ENCODE assay signal across 8 mouse cellular contexts in genomic region chr4:65605151-65605702, GRCm38 (mm10). TPM values are rescaled to one million over a fixed set of nuclear protein-coding genes. Genes with fewer than 3 reads are reported as not detected.
DNase-seq lines count a peak whose midpoint lies in the region; ATAC-seq and TF ChIP-seq lines count a peak whose summit lies in the region.

No protein-coding gene starts in this region.

- H3K27ac ChIP-seq in heart, embryonic 14.5 days (replicated peaks in 1 of 2; ENCODE audit: control insufficient read depth in 1 of 2, insufficient read depth in 1 of 2, low read depth in 2 of 2, low read length in 2 of 2): peak overlapping the region in 1 of 2 experiments; percentile 50; a peak in 1 of 4 replicates
- H3K27ac ChIP-seq in cortical plate, adult 2 months (ENCODE audit: insufficient read depth, low read length): peak overlapping the region; percentile 90
- peak overlapping the region; percentile 82 for H3K27ac ChIP-seq in midbrain, embryonic 16.5 days (ENCODE audit: low read length)

- peaks cover 10 to 38% of the 10 kb centered on the region in 2 experiments for H3K4me1 ChIP-seq in heart, embryonic 14.5 days (ENCODE audit: control insufficient read depth in 2 of 2, insufficient read depth in 2 of 2, low read length in 2 of 2)
- H3K4me1 ChIP-seq in cortical plate, adult 2 months (ENCODE audit: control insufficient read depth, insufficient read depth, low read length): peaks cover 20% of the 10 kb centered on the region
- peaks cover 29% of the 10 kb centered on the region for H3K4me1 ChIP-seq in midbrain, embryonic 16.5 days (ENCODE audit: control insufficient read depth, insufficient read depth, low read length)

- ATAC-seq in heart, embryonic 14.5 days (ENCODE audit: insufficient number of reproducible peaks, insufficient read depth, low FRiP score, low read depth): peak; percentile 46
- peak; percentile 44 for ATAC-seq in inflammation-experienced regulatory T-cells, adult 6 months
- ATAC-seq in midbrain, embryonic 16.5 days: peak; percentile 90

- peak overlapping the region; percentile 81 to 84 for H3K4me3 ChIP-seq in heart, embryonic 14.5 days (ENCODE audit: control insufficient read depth in 1 of 2, insufficient read depth in 1 of 2, low read depth in 1 of 2, low read length in 2 of 2)
- H3K4me3 ChIP-seq in cortical plate, adult 2 months (ENCODE audit: insufficient read depth, low read length): peak overlapping the region; percentile 83
- H3K4me3 ChIP-seq in midbrain, embryonic 16.5 days (ENCODE audit: low read depth, low read length): peak overlapping the region; percentile 81

- no peaks in the 10 kb centered on the region for H3K27me3 ChIP-seq in heart, embryonic 14.5 days (ENCODE audit: control insufficient read depth, insufficient read depth, low read length)
- no peaks in the 10 kb centered on the region for H3K27me3 ChIP-seq in midbrain, embryonic 16.5 days (ENCODE audit: control insufficient read depth, insufficient read depth, low read depth, low read length)

- no peaks in the 10 kb centered on the region for H3K9me3 ChIP-seq in heart, embryonic 14.5 days (ENCODE audit: control insufficient read depth, low read length)
- no peaks in the 10 kb centered on the region for H3K9me3 ChIP-seq in midbrain, embryonic 16.5 days (replicated peaks; ENCODE audit: control insufficient read depth, low read length, poor library complexity, severe bottlenecking)

- peak overlapping the region; percentile 93 for H3K9ac ChIP-seq in heart, embryonic 14.5 days (ENCODE audit: low read length)
- peak overlapping the region; percentile 87 for H3K9ac ChIP-seq in midbrain, embryonic 16.5 days (ENCODE audit: low read depth, low read length)

- no peak for DNase-seq in heart, adult 11 months
- peak; percentile 30 for DNase-seq in CD4-positive, CD25-positive, alpha-beta regulatory T cell, adult 2 months (ENCODE audit: low read depth, low spot score)
- no peak for DNase-seq in gastrocnemius, postnatal 25 days
- DNase-seq in adrenal gland, postnatal 4 days (ENCODE audit: low spot score in 2 of 2): no peak

- under 1% methylated on average over 21 of the region's 21 CpGs for WGBS in heart, embryonic 14.5 days
- WGBS in midbrain, embryonic 16.5 days: under 1% methylated on average over 21 of the region's 21 CpGs

- TF ChIP-seq CTCF in cortical plate, adult 2 months (IDR thresholded peaks at IDR 0.05; ENCODE audit: extremely low read depth, insufficient read depth, low read length): no peak

- H3K4me2 ChIP-seq in heart, embryonic 14.5 days (ENCODE audit: low read length): peak overlapping the region; percentile 85
- H3K4me2 ChIP-seq in midbrain, embryonic 16.5 days (ENCODE audit: low read length): peak overlapping the region; percentile 78

- H3K36me3 ChIP-seq in heart, embryonic 14.5 days (ENCODE audit: control insufficient read depth, insufficient read depth, low read length): no peaks in the 10 kb centered on the region
- no peaks in the 10 kb centered on the region for H3K36me3 ChIP-seq in midbrain, embryonic 16.5 days (ENCODE audit: control insufficient read depth, insufficient read depth, low read length)

- no peak for TF ChIP-seq POLR2A in cortical plate, adult 2 months (IDR thresholded peaks at IDR 0.05; ENCODE audit: extremely low read depth, insufficient read depth, low read length)

RNA-seq across cellular contexts. Expression of gene Trim32, which starts 0.4 kb away (rescaled TPM):
- polyA plus RNA-seq in heart, embryonic 14.5 days (2014; fragmentation: Nextera tagmentation; extraction: Ambion mirVana): 31.5 and 32.5 TPM in 2 replicates
- polyA plus RNA-seq in cortical plate, adult 2 months (2012; rRNA removed): 133 and 139 TPM in 2 replicates
- 10 to 100 TPM; 14.1 to 14.9 (median 14.4) TPM for polyA plus RNA-seq in inflammation-experienced regulatory T-cells, adult 6 months (2017; shearing (Covaris generic))
- 218 and 235 TPM in 2 replicates for polyA plus RNA-seq in midbrain, embryonic 16.5 days (2015; fragmentation: Nextera tagmentation; extraction: Ambion mirVana)
- total RNA-seq in gastrocnemius, postnatal 25 days (2021): 10 to 100 TPM; 10.5 to 12.0 TPM
- total RNA-seq in adrenal gland, postnatal 4 days (2021): 10 to 100 TPM; 28.6 to 35.3 TPM
